Mouse (Mus musculus): ENCODE results near the gene Col8a1. TPM values are rescaled to one million over a fixed set of nuclear protein-coding genes. Genes with fewer than 3 reads are reported as not detected.

Gene Col8a1
- 2.2 and 2.3 TPM in 2 replicates for polyA plus RNA-seq (2016; fragmentation: Nextera tagmentation; extraction: Ambion mirVana)

GRCm38 (mm10) chr16:57754526-57755125 lies at the start of gene Col8a1:
Gene Col8a1 (minus strand): TSS chr16:57754737.
- 2% methylated on average over 19 of the region's 19 CpGs for WGBS
- H3K36me3 ChIP-seq: no peaks in the 10 kb centered on the region
- ATAC-seq (ENCODE audit: insufficient number of reproducible peaks, low FRiP score): no peak
- no peaks in the 10 kb centered on the region for H3K27me3 ChIP-seq (replicated peaks)
- no peak within 1 kb of the TSS for H3K27ac ChIP-seq (ENCODE audit: poor library complexity, severe bottlenecking)
- peaks cover 12% of the 10 kb centered on the region; the same call in 1 of the 2 replicates for H3K4me1 ChIP-seq (replicated peaks)
- H3K4me2 ChIP-seq: peak within 1 kb of the TSS; percentile 82
- H3K4me3 ChIP-seq: peak within 1 kb of the TSS; percentile 54
- peak within 1 kb of the TSS; percentile 39 for H3K9ac ChIP-seq
- H3K9me3 ChIP-seq (replicated peaks): no peaks in the 10 kb centered on the region

DNA sequence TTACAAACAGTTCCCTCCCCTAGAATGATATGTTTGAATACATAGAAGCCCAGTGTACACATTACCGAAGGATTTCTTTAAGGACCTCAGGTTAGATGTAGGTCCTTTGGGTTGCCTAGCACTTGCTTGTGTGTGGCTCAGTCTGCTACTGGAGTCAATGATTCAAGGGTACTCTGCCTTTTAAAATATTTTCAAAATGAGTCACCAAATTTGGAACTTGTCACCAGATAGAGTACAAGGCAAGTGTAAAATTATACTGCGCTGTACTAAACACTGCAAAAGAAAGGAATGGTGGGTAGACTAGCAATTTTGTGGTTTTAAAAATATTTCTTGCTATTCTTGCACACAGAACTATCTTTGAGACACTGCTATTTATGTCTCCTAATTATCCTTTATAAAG lies 47.3 kb upstream of the Col8a1 start:
- Histone ChIP-seq H3K4me3 (no peak overlapping the region), H3K9me3 (replicated peaks) (no peaks in the 10 kb centered on the region), H3K27me3 (replicated peaks) (no peaks in the 10 kb centered on the region), H3K4me2 (no peak overlapping the region), H3K27ac (ENCODE audit: poor library complexity, severe bottlenecking) (no peak overlapping the region), H3K9ac (no peak overlapping the region), H3K36me3 (no peaks in the 10 kb centered on the region), H3K4me1 (replicated peaks) (no peaks in the 10 kb centered on the region)
- no peak for ATAC-seq (ENCODE audit: insufficient number of reproducible peaks, low FRiP score)
- WGBS: 88% methylated on average over 2 of the region's 2 CpGs

DNA sequence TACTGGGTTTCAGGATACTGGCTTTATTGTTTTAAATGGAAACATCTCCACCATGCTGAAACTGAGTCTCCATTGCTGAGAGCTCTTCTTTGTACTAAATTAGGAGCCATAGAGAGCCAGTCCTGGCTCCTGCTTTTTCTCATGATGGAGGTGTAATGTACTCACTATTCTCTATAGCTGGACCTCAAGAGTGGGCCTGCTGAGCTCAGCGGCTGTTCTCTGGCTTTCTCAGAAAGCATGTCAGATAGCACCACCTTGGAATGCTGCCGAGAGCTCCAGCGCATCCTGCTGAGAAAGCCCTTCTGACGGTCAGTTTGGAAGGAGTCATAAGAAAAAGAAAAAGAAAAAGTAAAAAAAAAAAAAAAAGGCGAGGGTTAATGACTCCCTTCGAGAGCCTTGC lies 41.8 kb upstream of the Col8a1 start:
- WGBS: 53% methylated on average over 6 of the region's 6 CpGs
- no peak overlapping the region for H3K9ac ChIP-seq
- H3K9me3 ChIP-seq (replicated peaks): no peaks in the 10 kb centered on the region
- no peaks in the 10 kb centered on the region for H3K4me1 ChIP-seq (replicated peaks)
- H3K27me3 ChIP-seq (replicated peaks): no peaks in the 10 kb centered on the region
- no peak overlapping the region for H3K4me2 ChIP-seq
- no peak for ATAC-seq (ENCODE audit: insufficient number of reproducible peaks, low FRiP score)
- no peaks in the 10 kb centered on the region for H3K36me3 ChIP-seq
- H3K4me3 ChIP-seq: no peak overlapping the region
- no peak overlapping the region for H3K27ac ChIP-seq (ENCODE audit: poor library complexity, severe bottlenecking)

DNA sequence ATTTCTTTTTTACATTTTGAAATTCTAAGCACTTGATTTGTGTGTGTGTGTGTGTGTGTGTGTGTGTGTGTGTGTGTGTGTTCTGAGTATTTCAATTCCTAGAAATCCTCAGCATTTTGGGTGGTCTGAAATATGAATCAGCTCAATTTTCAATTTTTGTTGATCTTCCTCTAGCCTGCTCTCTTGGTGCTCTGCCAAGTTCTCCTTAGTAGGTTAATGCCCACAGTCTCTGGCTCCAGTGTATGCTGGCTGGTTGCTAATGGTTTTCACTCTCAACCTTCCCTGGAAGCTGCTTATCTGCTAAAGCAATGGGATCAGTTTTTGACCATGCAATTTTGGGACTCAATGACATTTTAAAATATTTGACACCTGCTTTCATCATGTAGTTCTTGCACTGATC lies 24.5 kb upstream of the Col8a1 start:
- Histone ChIP-seq H3K9me3 (replicated peaks) (no peaks in the 10 kb centered on the region), H3K27me3 (replicated peaks) (no peaks in the 10 kb centered on the region), H3K9ac (no peak overlapping the region), H3K36me3 (no peaks in the 10 kb centered on the region), H3K4me3 (no peak overlapping the region), H3K4me1 (replicated peaks) (no peaks in the 10 kb centered on the region), H3K27ac (ENCODE audit: poor library complexity, severe bottlenecking) (no peak overlapping the region), H3K4me2 (no peak overlapping the region)
- ATAC-seq (ENCODE audit: insufficient number of reproducible peaks, low FRiP score): no peak

DNA sequence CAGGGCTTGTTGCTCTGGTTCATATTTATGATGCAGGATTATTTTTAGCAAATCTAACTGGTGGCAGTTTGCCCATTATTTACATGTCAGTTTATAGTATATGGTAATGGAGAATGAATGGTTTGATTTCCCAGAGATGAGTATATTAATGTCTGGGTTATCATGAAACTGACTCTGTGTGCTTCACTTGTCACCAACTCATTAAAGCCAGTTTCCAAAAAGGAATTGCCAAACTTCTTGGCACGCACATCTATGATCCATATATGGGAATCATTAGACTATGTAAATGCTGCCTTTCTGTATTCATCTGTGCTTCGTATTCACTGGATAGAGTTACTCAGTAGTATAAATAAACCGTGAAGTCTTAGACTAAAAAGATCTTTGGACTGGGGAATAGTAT lies 11.1 kb upstream of the Col8a1 start:
- WGBS: 84% methylated on average over 3 of the region's 3 CpGs
- H3K27me3 ChIP-seq (replicated peaks): no peaks in the 10 kb centered on the region
- H3K9ac ChIP-seq: no peak overlapping the region
- ATAC-seq (ENCODE audit: insufficient number of reproducible peaks, low FRiP score): no peak
- H3K36me3 ChIP-seq: no peaks in the 10 kb centered on the region
- H3K4me3 ChIP-seq: no peak overlapping the region
- H3K27ac ChIP-seq (ENCODE audit: poor library complexity, severe bottlenecking): no peak overlapping the region
- H3K9me3 ChIP-seq (replicated peaks): no peaks in the 10 kb centered on the region
- no peak overlapping the region for H3K4me2 ChIP-seq
- no peaks in the 10 kb centered on the region for H3K4me1 ChIP-seq (replicated peaks)

DNA sequence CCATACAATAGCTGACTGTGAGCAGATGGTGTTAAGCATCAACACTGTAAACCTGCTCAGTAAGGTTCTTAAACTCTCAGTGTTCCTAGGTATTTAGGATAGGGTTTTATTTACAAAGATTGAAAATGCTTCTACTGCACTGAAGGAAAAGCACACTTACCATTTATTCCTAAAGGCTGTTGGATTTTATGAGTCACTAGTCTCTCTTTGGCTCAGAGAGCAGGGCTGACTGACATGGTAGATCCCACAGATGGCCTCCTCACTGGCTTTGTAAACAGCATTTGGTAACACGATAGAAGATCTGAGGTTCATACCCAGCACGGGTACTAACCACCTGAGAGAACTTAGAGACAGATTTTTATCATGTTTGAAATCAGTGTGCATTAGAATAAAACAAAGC lies 5.3 kb upstream of the Col8a1 start:
- no peaks in the 10 kb centered on the region for H3K9me3 ChIP-seq (replicated peaks)
- 0 out of 2 replicates have a peak, but pooled peaks cover 3% of the 10 kb centered on the region for H3K4me1 ChIP-seq (replicated peaks)
- no peak overlapping the region for H3K9ac ChIP-seq
- no peak for ATAC-seq (ENCODE audit: insufficient number of reproducible peaks, low FRiP score)
- H3K27ac ChIP-seq (ENCODE audit: poor library complexity, severe bottlenecking): no peak overlapping the region
- WGBS: 67% methylated on average over 2 of the region's 2 CpGs
- no peak overlapping the region for H3K4me3 ChIP-seq
- H3K27me3 ChIP-seq (replicated peaks): no peaks in the 10 kb centered on the region
- no peak overlapping the region for H3K4me2 ChIP-seq
- H3K36me3 ChIP-seq: no peaks in the 10 kb centered on the region

- no peaks in the 10 kb centered on the region for H3K9me3 ChIP-seq (replicated peaks)
- 44% methylated on average over 5 of the region's 5 CpGs for WGBS
- H3K36me3 ChIP-seq: no peaks in the 10 kb centered on the region
- H3K9ac ChIP-seq: no peak overlapping the region
- no peak overlapping the region for H3K4me3 ChIP-seq
- peak overlapping the region; percentile 82 for H3K4me2 ChIP-seq
- no peak overlapping the region for H3K27ac ChIP-seq (ENCODE audit: poor library complexity, severe bottlenecking)
- no peak for ATAC-seq (ENCODE audit: insufficient number of reproducible peaks, low FRiP score)
- H3K4me1 ChIP-seq (replicated peaks): peaks cover 12% of the 10 kb centered on the region; the same call in 1 of the 2 replicates
- no peaks in the 10 kb centered on the region for H3K27me3 ChIP-seq (replicated peaks)
Measured at GRCm38 (mm10) chr16:57755708-57756107, 1.2 kb upstream of the Col8a1 start.

- Histone ChIP-seq H3K4me3 (peak overlapping the region; percentile 54), H3K4me1 (replicated peaks) (peaks cover 12% of the 10 kb centered on the region; the same call in 1 of the 2 replicates), H3K27ac (ENCODE audit: poor library complexity, severe bottlenecking) (no peak overlapping the region), H3K4me2 (peak overlapping the region; percentile 82), H3K36me3 (no peaks in the 10 kb centered on the region), H3K9ac (peak overlapping the region; percentile 39), H3K9me3 (replicated peaks) (no peaks in the 10 kb centered on the region), H3K27me3 (replicated peaks) (no peaks in the 10 kb centered on the region)
- 0 out of 2 replicates have a peak, but pooled peaks have one; percentile 39 for ATAC-seq (ENCODE audit: insufficient number of reproducible peaks, low FRiP score)
- WGBS: 25% methylated on average over 12 of the region's 12 CpGs
Measured at GRCm38 (mm10) chr16:57755241-57755640, 704 bp upstream of the Col8a1 start.

DNA sequence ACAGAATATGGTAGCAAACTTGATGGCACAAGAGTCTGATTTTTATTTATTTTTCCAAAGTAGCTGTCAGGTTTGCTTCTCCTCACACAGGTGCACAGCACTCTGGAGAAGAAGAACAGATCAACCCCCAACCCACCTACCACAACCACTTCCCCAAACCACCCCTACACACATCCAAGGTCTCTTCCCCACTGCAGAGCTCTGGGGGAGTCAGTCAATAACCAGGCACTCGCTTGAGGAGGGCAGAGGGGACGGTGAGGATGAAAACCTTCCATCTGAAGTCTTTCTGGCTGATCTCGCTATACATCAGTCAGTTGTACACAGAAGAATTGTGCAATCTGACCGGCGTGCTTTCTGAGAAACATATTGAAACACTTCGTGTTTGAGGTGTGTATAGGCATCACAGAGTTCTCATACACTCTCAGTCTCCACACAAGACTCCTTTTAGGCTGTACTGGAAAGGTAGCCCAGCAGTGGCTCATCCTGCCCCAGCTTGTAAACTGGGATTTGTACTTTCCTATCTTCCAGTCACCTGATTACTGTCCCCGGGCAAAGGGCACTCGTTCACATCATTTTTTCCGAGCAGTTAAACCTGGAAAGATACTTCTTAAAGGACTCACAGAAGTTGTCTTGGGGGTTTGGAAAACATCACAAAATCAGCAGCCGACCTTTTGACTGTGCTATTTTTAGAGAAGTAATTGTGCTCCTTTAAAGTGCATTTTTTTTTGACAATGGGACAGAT lies 827 bp downstream of the Col8a1 start:
- H3K27ac ChIP-seq (ENCODE audit: poor library complexity, severe bottlenecking): no peak overlapping the region
- 41% methylated on average over 10 of the region's 10 CpGs for WGBS
- peaks cover 12% of the 10 kb centered on the region; the same call in 1 of the 2 replicates for H3K4me1 ChIP-seq (replicated peaks)
- peak overlapping the region; percentile 54; the same call in 1 of the 2 replicates for H3K4me3 ChIP-seq
- H3K9me3 ChIP-seq (replicated peaks): no peaks in the 10 kb centered on the region
- H3K4me2 ChIP-seq: peak overlapping the region; percentile 82
- 0 out of 2 replicates have a peak overlapping the region, but pooled peaks have one; percentile 39 for H3K9ac ChIP-seq
- H3K27me3 ChIP-seq (replicated peaks): no peaks in the 10 kb centered on the region
- no peaks in the 10 kb centered on the region for H3K36me3 ChIP-seq
- ATAC-seq (ENCODE audit: insufficient number of reproducible peaks, low FRiP score): no peak

GRCm38 (mm10) chr16:57750549-57750948 lies 4.0 kb downstream of the Col8a1 start:
- no peak for ATAC-seq (ENCODE audit: insufficient number of reproducible peaks, low FRiP score)
- no peak overlapping the region for H3K4me2 ChIP-seq
- H3K9ac ChIP-seq: no peak overlapping the region
- no peak overlapping the region for H3K27ac ChIP-seq (ENCODE audit: poor library complexity, severe bottlenecking)
- no peak overlapping the region for H3K4me3 ChIP-seq
- H3K36me3 ChIP-seq: no peaks in the 10 kb centered on the region
- H3K27me3 ChIP-seq (replicated peaks): no peaks in the 10 kb centered on the region
- WGBS: 55% methylated on average over 2 of the region's 2 CpGs
- H3K9me3 ChIP-seq (replicated peaks): no peaks in the 10 kb centered on the region
- peaks cover 9% of the 10 kb centered on the region; the same call in 1 of the 2 replicates for H3K4me1 ChIP-seq (replicated peaks)

DNA sequence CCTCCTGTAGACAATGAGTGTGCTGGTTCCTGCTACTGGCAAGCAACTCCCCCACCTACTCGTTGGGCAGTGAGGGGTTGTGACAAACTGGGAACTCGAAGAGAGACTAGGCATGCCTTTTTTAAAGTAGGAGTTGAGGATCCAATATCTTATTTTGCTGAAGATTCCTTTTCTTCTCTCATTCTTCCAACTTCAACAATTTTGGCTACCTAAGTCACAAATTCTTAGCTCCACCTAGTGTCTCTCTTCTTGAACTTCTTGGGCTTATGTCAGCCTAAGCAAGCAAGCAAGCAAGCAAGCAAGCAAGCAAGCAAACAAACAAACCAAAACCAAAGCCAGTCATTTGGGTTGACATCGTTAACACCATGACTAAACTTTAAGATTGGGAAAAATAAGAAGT lies 6.4 kb downstream of the Col8a1 start:
- H3K27me3 ChIP-seq (replicated peaks): no peaks in the 10 kb centered on the region
- no peaks in the 10 kb centered on the region for H3K4me1 ChIP-seq (replicated peaks)
- no peak overlapping the region for H3K27ac ChIP-seq (ENCODE audit: poor library complexity, severe bottlenecking)
- ATAC-seq (ENCODE audit: insufficient number of reproducible peaks, low FRiP score): no peak
- H3K9ac ChIP-seq: no peak overlapping the region
- H3K9me3 ChIP-seq (replicated peaks): no peaks in the 10 kb centered on the region
- no peak overlapping the region for H3K4me2 ChIP-seq
- H3K4me3 ChIP-seq: no peak overlapping the region
- WGBS: 59% methylated on average over 3 of the region's 3 CpGs
- H3K36me3 ChIP-seq: no peaks in the 10 kb centered on the region

Data from heart, embryonic 12.5 days (tissue).